Mouse (Mus musculus) gastrocnemius, postnatal 36 days (tissue): Measurements from ENCODE around the gene Dcaf10. TPM values are rescaled to one million over a fixed set of nuclear protein-coding genes. Genes with fewer than 3 reads are reported as not detected.
"Not testable (repeated sequence)": the region's sequence is repeated elsewhere in the genome, so short reads cannot be mapped to it uniquely, and the experiment has no call there.

Experiments used
- DNase-seq, 2 experiments: peaks; one replicate each; pipeline ENCODE4 v3.0.0; 2022
- intact Hi-C: fragments of 180-260 bp; cut with DNase I; formaldehyde crosslinking; loops from one replicate; pipeline ENCODE4 v1.15.1; 2025
- total RNA-seq, 2 experiments: library from RNA; stranded (reverse); gene quantifications; 2 replicates each; pipeline ENCODE4 v1.2.3; 2021

The Dcaf10 gene
- total RNA-seq, 2 experiments from 2014 or later, result 8.8 to 9.0 TPM

DNA sequence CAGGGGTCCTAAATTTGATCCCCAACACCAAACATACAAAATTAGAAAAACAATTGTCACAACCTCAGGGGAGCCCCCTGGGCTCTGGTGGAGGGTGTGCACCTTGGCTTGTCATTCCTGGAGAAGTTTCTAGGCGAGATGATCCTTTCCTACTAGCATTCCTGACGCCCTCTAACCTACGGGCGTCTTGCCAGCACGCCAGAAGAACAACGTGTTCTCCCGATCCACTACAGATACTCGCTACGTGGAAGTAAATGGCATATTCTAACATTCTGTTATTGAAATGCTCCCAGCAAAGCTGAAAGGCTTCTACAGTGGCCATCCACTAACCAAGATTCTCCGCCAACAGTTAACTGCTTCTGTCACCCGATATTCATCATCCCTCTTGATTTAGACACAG, 50.7 kb downstream of the Dcaf10 start:
- no peak for DNase-seq
- intact Hi-C loops, result no loop called here

DNA sequence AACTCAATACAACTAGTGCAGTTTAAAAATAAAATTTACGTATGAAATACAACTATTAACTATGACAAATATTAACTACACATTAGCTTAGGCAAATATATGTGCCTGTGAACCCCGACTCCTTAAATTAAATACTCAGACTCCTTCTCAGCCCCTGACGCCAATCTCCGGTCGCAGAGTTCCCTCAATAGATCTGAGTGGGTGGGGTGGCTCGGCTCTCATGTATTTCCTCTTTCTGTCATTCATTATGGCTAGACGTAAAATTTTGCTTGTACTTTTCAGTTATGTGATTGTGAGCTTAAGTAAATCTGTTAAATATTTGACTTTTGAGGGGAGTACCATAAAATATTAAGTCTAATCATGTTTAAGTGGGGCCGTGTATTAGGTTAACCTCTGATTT, 51.1 kb downstream of the Dcaf10 start:
- intact Hi-C loops, result no loop called here
- DNase-seq, result no peak

- no peak for DNase-seq
- intact Hi-C loops, result no loop called here
These were observed 51.8 kb downstream of the Dcaf10 start for GRCm38 (mm10) chr4:45393658-45394057.

DNA sequence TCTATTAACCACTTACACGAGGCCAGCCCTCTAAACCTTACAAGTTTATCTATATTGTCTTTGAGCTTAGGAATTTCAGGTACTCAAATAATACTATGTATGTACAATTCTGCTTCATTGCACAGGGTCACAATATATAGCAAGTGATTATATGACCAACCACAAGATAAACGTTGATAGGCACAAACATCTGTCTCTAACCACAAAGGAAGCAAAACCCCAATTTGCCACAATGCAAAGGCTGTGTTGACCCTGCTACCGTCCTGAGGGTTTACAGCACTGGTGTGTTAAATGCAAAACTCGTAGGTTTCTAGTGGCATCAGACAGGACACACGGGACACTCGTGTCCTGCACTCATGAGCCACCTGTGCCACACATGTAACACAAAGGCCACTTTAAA, 54.3 kb downstream of the Dcaf10 start:
- intact Hi-C loops, DNase-seq: not testable (repeated sequence)

DNA sequence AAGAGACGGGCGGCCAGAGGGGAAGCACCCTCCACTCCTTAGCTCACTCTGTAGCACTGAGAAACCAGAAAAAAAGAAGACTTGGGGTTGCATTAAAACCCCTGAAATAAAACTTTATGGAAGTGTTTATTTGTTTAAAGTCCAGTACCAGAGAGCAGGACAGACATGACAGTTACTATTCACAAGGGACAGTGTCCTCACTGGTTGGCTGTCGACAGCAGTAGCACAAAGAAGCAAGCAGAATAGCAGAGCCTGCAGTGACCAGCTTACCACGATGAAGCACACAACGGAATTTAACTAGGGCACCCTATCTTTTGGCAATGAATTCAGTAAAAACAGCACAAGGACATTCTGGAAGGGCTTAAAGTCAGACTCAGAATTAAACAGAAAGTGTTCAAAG, 56.4 kb downstream of the Dcaf10 start:
- DNase-seq, intact Hi-C loops: not testable (repeated sequence)

DNA sequence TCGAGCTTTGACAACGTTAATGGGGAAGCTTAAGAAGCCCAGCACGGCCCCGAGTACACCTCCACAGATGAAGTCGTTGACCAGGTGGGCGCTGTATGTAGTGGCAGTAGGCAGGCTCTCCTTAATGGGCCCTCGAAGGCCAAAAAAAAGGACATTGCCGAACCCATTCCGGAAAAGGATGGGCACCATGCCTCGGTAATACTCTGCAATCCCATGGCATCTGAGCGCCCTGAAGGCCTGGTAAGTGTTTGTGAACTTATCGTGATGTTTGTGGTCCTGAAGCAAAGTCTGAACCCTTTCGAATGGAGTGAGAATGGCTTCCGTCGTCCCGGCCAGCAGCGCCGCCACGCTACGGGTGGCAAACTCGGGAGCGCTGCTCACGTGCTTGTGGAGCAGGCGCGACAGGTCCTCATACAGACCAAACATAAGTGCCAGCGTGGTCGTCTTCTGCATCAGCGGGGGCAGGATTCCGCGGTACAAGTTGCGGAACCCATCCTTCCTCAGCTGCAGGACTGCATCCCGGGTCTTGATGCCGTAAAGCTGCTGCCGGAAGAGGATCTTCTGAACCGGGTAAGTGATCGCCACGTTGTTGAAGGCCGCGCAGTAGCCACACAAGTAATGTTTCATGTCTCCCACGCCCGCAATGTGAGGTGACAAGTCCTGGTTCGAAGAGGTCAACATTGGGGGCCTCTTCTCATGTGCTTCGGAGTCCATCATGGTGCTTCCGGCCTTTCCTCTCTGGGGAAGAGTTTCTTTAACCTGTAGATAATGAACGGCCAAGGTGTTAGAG, 57.7 kb downstream of the Dcaf10 start:
- intact Hi-C loops, result loop anchor here (5.0 kb wide), 1 partner anchor 57 kb away; the partner anchor contains the start of genes Dcaf10 and Exosc3
- DNase-seq, result no peak

GRCm38 (mm10) chr4:45402281-45402680, 60.4 kb downstream of the Dcaf10 start:
- no peak for DNase-seq
- intact Hi-C loops, result loop anchor here (5.0 kb wide), 1 partner anchor 60 kb away; the partner anchor contains the start of genes Dcaf10 and Exosc3

DNA sequence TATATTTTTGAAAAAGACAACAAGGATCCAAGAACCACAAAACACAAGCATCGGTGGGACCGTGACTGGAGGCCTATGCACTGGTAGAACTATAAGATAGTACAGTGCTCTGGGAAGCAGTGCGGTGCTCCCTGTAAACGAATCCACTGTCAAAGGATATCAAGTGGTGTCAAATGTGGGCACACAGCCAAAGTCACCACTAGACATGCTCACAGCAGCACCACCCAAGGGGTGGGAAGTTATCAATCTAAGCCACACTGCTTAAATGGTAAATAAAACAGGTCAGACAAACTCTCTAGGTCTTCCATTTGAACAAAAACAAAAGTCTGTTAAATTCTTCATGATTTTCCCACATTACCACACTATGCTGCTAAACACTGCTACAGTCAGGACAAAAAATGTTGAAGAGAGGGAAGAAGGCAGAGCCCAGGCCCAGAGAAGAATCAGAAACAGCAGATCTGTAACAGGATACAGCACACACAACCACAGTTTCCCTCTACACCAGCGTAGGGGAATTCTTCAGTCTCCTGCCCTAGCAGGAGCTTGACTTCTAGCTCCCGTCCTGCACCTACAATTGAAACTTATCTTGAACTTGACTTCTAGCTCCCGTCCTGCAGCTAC, 61.1 kb downstream of the Dcaf10 start:
- intact Hi-C loops, result loop anchor here (5.0 kb wide), 1 partner anchor 61 kb away; the partner anchor contains the start of genes Dcaf10 and Exosc3
- DNase-seq, result no peak

DNA sequence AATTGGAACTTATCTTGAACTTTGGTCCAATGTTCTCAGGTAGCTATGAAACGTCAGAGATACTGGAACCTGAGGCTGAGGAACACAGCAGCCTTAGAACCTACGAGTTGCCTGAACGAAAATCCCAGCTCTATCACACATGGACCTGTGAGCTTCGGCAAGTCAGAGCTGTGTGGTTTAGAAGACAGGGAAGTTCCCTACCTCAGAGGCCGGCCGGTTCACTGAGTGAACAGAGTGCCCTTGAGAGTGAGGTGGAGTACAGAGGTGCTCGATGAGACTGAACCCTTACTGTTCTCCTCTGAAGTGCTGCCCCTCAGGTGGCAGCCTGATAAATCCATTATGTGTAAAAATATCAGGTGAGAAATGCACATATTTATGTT, 61.6 kb downstream of the Dcaf10 start:
- intact Hi-C loops, result loop anchor here (5.0 kb wide), 1 partner anchor 61 kb away; the partner anchor contains the start of genes Dcaf10 and Exosc3
- DNase-seq, result no peak

- DNase-seq, result no peak
- intact Hi-C loops, result loop anchor here (5.0 kb wide), 1 partner anchor 62 kb away; the partner anchor contains the start of genes Dcaf10 and Exosc3
These were observed 62.2 kb downstream of the Dcaf10 start for GRCm38 (mm10) chr4:45404086-45404485.

GRCm38 (mm10) chr4:45405315-45405714, 63.4 kb downstream of the Dcaf10 start:
- intact Hi-C loops, result no loop called here

GRCm38 (mm10) chr4:45406397-45406796, 64.5 kb downstream of the Dcaf10 start:
- intact Hi-C loops, result no loop called here
- DNase-seq, result no peak

More at GRCm38 (mm10) chr4:45405315-45405714, 63.4 kb downstream of the Dcaf10 start:
- DNase-seq, result no peak

DNA sequence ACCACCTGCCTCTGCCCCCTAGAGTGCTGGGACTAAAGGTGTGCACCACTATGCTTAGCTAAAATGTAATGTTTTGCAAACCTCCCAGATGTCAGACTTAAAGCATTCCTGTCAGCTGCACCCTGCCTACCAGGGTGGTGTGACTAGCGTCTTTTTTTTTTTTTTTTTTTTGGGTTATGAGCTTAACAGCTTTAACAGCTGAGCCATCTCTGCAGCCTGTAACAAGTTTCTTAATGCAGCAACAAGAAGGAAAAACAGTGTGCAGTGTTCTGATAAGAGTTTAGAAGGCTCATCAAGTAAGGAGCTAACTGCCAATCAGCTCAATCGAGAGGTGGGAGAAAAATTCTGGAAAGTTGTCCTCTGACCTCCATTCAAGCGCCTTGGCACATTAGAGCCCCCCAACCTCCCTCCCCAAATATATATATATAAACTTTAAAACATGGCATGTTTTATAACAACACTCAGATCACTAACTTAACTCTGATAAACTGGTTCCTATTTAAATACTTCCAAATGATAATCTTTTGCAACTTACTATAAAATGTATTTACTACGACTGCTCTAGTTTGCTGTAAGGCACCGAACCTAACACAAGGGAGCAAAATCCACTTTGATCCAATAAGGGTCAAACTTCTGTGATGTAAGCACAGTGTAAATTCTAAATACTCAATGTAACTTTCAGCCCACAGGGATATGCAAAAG, 65.3 kb downstream of the Dcaf10 start:
- intact Hi-C loops, result no loop called here
- no peak for DNase-seq

- no peak for DNase-seq
- intact Hi-C loops, result no loop called here
These were observed 65.9 kb downstream of the Dcaf10 start for GRCm38 (mm10) chr4:45407703-45408334.

DNA sequence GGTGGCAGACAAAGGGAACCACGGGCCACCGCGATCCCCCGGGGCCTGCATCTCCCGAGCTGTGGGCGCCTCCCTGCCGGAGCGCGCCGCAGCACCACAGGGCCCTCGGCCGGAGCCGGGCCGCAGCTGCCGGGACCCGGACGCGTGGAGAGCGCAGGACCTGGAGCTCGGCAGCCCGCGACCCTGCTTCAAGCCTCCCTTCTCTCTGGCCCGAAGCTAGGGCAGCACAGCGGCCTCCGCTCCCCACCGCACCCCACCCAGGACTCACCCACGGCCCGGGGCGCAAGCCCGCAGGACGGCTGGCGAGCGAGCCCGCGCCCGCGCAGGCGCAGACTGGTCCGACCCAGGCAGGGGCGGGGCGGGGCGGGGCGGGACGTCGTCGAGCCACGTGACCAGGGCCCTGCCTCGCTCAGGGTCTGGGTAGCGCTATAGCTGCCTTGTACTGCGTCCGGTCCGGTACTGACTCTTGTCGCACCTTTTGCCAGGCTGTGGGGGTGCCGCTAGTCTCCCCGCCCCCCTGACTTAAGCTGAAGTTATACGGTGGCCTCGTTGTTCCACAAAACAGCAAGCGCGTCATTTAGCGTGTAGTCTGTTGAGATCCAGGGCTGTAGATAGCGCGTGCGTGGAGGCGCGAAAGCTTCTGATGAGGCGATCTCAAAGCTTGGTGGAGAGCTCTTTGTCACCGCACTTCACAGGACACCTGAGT, 66.7 kb downstream of the Dcaf10 start, which contains the start of gene Slc25a51:
Gene Slc25a51, minus strand, starts transcription at position 340 of the 706 bp plus-strand sequence.
- intact Hi-C loops, result no loop called here
- peak; percentile 75 to 80 for DNase-seq

DNA sequence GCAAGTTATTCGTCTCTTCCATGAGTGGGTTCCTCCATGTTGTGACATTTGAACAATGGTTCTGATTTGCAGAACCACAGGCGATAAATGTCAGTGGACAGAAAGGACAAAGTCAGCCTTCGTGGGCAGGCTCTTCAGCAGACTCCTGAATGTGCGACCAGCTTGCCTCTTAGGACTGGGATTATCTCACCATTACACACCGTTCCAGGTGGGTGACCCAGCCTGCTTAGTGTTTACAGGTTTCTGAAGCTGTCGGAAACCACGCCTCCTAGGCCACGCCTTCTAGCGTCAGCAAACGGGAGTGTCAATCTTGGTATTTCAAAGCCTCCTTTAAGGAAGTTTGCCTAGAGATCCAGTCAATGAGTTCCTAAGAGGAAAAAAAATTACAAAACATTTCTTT, 67.4 kb downstream of the Dcaf10 start:
- peak; percentile 67 to 70 for DNase-seq
- intact Hi-C loops, result no loop called here

DNA sequence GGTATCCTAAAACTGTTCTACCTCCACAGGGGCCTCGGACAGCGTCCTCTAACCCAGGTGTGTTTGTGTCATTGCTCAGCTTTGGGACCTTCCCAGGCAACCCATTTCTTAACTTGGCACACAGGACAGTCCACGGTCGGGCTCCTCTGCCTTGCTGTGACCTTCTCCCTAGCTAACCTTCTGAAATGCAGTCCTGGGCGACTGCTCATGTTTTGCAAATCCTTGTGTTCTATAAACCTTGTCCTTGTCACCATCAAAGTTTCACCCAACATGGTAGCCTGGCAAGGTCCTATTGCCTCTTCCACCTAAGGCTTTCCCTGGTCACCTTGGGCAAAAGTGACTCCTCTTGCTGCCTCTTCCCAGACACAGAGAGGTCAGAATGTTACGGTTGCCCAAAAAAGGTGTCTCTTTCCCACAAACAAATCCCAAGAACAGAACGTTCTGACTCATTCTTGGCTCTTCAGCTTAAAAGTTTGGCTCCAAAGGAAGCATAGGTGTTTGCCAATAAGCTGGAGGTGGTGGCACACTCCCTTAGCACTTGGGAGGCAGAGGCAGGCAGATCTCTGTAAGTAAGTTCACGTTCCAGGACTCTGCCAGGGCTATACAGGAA, 69.4 kb downstream of the Dcaf10 start:
- intact Hi-C loops, result no loop called here
- DNase-seq, result no peak

DNA sequence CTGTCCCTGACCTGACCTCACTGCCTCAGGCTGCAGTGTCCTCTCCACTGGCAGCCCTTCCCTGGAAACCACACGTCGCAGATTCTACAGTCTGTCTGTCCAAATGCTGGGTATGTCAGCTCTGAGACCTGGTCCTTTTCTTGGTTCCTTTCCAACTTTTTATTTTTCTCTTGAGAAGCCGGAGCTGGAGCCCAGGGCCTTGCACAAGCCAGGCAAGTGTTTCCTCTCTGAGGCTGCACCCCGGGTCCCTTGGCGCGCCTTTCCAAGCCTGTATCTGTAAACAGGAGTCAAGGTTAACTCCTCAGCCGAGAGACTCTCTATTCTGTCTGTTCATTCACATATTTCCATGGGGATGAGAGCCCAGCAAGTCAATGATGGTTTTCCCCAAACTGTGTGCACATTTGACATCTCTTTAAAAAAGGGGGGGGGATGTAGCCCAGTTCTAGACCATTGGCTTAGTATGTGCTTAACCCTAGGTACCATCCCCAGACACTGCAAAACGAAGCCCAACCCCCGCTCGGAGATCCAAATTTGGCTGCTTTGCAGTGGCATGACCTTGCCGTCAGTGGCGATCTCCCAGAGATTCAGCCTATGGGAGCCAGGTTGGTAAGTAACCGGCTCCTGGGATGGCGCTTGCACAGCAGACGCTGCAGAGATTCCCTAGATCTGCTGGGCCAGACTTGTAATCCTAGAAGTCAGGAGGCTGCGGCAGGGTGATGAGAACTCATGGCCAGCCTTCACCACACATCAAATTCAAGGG, 70.7 kb downstream of the Dcaf10 start:
- intact Hi-C loops, result no loop called here
- DNase-seq, result no peak
